Mouse (Mus musculus): Measurements from ENCODE around the gene Jarid2. TPM values are rescaled to one million over a fixed set of nuclear protein-coding genes. Genes with fewer than 3 reads are reported as not detected.
A peak's percentile ranks its signal among the peaks of the same experiment; 100 is the strongest.

Jarid2 gene
- total RNA-seq, 1 experiment from 2014 or later, result 52.8 TPM

DNA sequence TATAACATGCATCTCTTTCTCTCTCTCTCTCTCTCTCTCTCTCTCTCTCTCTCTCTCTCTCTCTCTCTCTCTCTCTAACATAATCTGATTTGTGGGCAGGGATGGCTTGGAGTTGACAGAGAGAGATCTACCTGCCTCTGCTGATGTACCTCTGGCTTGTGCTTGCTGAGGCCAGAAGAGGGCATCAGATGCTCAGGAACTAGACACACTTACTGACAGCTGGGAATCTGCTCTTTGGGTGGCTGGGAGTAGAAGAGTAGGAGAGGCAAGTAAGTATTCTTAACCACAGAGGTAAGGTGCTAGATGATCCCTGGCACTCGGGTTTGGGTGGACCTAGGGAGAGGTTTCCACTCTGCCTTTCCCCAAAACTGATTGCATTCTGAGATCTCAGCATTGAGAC lies 29.5 kb downstream of the Jarid2 start:
- no peak for ATAC-seq (replicated peaks in 1 of 2; ENCODE audit: insufficient read depth in 1 of 2, low FRiP score in 2 of 2, low TSS enrichment in 1 of 2, low read depth in 1 of 2, poor library complexity in 2 of 2, severe bottlenecking in 2 of 2)

- ATAC-seq (replicated peaks in 1 of 2; ENCODE audit: insufficient read depth in 1 of 2, low FRiP score in 2 of 2, low TSS enrichment in 1 of 2, low read depth in 1 of 2, poor library complexity in 2 of 2, severe bottlenecking in 2 of 2), result no peak
These were observed 31.5 kb downstream of the Jarid2 start for GRCm38 (mm10) chr13:44760761-44761160.

- no peak for ATAC-seq (replicated peaks in 1 of 2; ENCODE audit: insufficient read depth in 1 of 2, low FRiP score in 2 of 2, low TSS enrichment in 1 of 2, low read depth in 1 of 2, poor library complexity in 2 of 2, severe bottlenecking in 2 of 2)
These were observed 33.8 kb downstream of the Jarid2 start for GRCm38 (mm10) chr13:44763068-44763467.

DNA sequence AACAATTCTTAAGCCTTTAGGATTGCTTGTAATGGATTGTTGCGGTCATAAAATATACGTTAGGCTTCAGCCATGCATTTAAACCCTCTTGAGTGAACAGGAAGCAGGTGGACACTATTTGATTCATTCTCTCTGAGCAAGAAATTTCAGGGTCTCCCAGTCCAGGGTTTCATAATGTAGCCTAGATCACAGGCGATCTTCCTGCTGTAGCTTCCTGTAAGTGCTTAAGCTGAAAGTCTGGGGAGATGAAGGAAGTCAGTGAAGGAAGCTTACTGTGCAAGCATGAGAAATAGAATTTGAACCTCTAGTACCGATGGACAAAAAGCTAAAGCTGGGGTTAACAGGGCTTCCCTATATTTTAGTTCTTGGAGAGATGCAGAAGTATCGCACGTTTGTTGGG lies 38.5 kb downstream of the Jarid2 start:
- peak; percentile 17 to 27; a peak in 2 of 4 replicates for ATAC-seq (replicated peaks in 1 of 2; ENCODE audit: insufficient read depth in 1 of 2, low FRiP score in 2 of 2, low TSS enrichment in 1 of 2, low read depth in 1 of 2, poor library complexity in 2 of 2, severe bottlenecking in 2 of 2)

GRCm38 (mm10) chr13:44770808-44771605 lies 41.7 kb downstream of the Jarid2 start:
- ATAC-seq (replicated peaks in 1 of 2; ENCODE audit: insufficient read depth in 1 of 2, low FRiP score in 2 of 2, low TSS enrichment in 1 of 2, low read depth in 1 of 2, poor library complexity in 2 of 2, severe bottlenecking in 2 of 2), result no peak

- ATAC-seq (replicated peaks in 1 of 2; ENCODE audit: insufficient read depth in 1 of 2, low FRiP score in 2 of 2, low TSS enrichment in 1 of 2, low read depth in 1 of 2, poor library complexity in 2 of 2, severe bottlenecking in 2 of 2), result no peak
These were observed 43.5 kb downstream of the Jarid2 start for GRCm38 (mm10) chr13:44772816-44773215.

DNA sequence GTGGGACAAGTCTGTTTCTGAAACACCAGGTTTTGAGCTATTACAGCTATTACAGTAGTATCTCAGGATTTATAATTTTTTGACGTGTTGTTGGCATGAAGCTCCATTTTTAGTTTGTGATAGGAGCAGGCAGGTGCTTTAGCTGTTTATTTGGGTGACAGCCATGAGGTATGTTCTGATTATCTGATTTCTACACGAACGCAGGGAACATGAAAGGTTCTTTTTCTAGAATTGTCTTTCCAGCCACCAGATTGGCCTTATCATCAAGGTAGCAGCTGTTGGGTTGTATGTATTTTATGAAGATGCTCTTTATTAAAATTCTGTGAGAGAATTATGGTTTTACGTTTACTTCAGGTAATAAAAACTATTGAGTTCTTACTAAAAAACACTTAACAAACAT lies 45.1 kb downstream of the Jarid2 start:
- no peak for ATAC-seq (replicated peaks in 1 of 2; ENCODE audit: insufficient read depth in 1 of 2, low FRiP score in 2 of 2, low TSS enrichment in 1 of 2, low read depth in 1 of 2, poor library complexity in 2 of 2, severe bottlenecking in 2 of 2)

GRCm38 (mm10) chr13:44775396-44775795 lies 46.1 kb downstream of the Jarid2 start:
- no peak for ATAC-seq (replicated peaks in 1 of 2; ENCODE audit: insufficient read depth in 1 of 2, low FRiP score in 2 of 2, low TSS enrichment in 1 of 2, low read depth in 1 of 2, poor library complexity in 2 of 2, severe bottlenecking in 2 of 2)

DNA sequence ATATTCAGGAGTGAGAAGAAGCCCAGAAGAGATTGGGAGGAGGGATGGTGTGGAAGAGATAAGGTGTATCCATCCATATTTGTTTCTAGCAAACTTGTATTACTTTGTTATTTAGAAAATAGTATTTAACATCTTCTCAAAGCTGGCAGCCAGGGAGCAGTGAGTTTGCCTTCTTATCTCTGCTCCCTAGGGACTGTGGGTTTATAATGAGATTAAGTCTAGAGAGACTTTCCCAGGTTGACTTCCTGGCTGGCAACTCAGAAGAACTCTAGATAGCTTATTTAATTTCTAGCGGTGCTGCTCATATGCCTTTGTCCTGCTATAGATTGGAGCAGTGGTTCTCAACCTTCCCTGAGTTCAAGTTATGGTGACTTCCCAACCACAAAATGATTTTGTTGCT lies 51.2 kb downstream of the Jarid2 start:
- ATAC-seq (replicated peaks in 1 of 2; ENCODE audit: insufficient read depth in 1 of 2, low FRiP score in 2 of 2, low TSS enrichment in 1 of 2, low read depth in 1 of 2, poor library complexity in 2 of 2, severe bottlenecking in 2 of 2), result no peak

DNA sequence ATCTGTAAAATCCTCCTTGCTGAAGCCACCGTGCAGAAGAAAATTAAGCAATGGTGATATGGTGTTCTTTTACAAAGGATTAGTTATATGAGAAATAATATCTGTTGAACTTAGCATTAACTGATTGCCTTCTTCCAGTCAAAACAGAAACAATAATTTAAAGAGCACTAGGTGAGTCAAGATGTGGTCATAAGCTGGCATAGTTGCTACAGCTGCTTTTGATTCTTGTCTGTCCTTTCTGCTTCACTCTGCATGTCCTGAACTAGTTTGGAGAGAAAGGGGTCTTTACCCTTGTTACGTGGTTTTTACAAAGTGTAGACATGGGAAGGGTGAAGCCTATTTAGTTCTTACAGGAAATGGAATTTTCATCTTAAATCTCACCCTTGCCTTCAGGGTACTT lies 51.9 kb downstream of the Jarid2 start:
- ATAC-seq (replicated peaks in 1 of 2; ENCODE audit: insufficient read depth in 1 of 2, low FRiP score in 2 of 2, low TSS enrichment in 1 of 2, low read depth in 1 of 2, poor library complexity in 2 of 2, severe bottlenecking in 2 of 2), result no peak

GRCm38 (mm10) chr13:44784551-44784950 lies 55.3 kb downstream of the Jarid2 start:
- ATAC-seq (replicated peaks in 1 of 2; ENCODE audit: insufficient read depth in 1 of 2, low FRiP score in 2 of 2, low TSS enrichment in 1 of 2, low read depth in 1 of 2, poor library complexity in 2 of 2, severe bottlenecking in 2 of 2), result no peak

DNA sequence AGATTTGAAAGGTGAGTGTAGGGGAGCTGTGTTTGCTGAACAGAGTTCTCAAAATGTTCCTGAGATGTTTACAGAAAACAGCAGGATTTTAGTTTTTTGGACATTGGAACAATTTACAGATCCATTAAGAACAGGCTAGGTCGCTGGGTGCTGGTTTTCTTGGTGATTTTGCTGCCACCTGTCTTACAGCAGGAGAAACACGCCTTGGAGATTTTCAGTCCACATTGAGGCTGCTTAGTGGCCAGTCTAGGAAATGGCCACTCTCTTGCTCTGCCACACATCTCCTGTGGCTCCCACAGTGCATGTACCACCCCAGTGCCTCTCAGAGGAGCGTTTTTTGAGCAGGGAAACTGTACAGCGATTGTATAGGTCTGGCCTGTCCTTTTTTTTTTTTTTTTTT lies 57.0 kb downstream of the Jarid2 start:
- ATAC-seq (replicated peaks in 1 of 2; ENCODE audit: insufficient read depth in 1 of 2, low FRiP score in 2 of 2, low TSS enrichment in 1 of 2, low read depth in 1 of 2, poor library complexity in 2 of 2, severe bottlenecking in 2 of 2), result peak; percentile 53; a peak in 3 of 4 replicates

DNA sequence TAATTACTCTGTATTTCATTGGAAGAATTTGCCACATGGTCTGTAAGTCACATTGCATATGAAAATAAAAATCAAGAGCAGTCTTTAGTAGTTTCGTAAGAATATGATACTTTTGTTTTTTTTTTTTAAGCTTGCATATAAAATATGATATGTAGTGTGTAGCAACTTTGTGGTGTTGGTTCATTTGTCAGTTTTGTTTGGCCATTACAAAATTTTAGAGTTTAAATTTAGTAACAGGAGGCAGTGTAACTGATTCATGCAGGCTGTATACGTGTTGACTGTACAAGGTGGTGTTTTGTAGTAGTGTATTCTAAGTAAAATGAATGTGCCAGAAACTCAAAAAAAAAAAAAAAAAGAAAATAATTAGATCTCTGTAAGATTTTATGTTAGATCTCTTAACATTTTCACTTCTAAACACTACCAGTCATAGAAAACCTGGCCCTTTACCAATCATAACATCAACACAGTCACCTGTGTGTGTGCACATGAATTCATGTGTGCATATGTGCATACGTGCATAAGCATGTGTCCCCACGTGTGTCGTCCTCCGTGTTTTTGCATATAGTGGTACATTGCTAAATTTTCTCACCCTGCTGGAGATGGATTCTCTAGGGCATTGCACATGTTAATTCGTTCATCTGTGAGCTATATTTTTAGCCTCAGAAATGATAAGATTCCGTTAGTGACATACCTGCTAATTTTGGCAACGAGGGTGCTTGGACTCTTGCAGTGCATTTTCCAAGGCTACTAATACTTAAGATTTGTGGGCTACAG lies 59.3 kb downstream of the Jarid2 start:
- no peak for ATAC-seq (replicated peaks in 1 of 2; ENCODE audit: insufficient read depth in 1 of 2, low FRiP score in 2 of 2, low TSS enrichment in 1 of 2, low read depth in 1 of 2, poor library complexity in 2 of 2, severe bottlenecking in 2 of 2)

DNA sequence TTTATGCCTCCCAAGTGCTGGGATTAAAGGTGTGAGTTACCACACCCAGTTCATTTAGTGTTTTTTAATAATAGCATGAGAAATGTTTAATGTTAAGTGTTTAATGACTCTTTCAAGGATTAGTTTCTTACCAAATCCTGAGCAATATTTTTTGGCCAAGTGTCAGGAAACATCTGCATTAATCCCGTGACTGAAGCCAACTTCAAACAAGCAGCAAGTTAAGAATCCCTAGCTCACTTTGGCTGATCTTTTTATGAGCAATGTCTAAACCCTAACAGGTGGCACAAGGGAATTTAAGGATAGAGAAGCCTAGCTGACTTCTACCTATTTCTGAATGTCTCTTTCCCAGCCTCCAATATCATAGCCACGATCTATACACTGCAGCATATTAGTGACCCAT lies 60.7 kb downstream of the Jarid2 start:
- no peak for ATAC-seq (replicated peaks in 1 of 2; ENCODE audit: insufficient read depth in 1 of 2, low FRiP score in 2 of 2, low TSS enrichment in 1 of 2, low read depth in 1 of 2, poor library complexity in 2 of 2, severe bottlenecking in 2 of 2)

DNA sequence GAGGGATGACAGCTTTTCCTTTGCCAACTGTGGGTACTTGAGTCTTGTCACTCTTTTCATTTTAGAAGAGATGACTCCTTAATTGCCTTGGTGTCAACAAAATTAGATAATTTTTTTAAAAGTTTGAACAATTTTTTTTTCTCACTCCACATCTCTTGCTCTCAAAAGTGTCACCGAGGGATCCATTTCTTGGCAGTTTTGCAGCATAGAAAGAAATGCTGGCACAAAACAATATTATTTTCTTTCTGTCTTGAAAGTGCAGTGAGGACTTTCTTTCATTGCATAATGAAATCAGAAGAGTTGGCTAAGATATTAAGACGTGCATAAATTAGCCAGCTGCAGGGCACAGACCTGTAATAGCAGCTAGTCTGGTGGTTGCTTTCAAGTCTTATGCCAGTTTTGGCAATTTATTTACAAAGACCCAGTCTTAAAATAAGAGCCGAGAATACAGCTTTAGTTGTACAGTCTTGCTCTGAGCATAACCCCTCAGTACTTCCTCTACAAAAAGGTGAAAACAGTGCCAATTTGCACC lies 63.2 kb downstream of the Jarid2 start:
- no peak for ATAC-seq (replicated peaks in 1 of 2; ENCODE audit: insufficient read depth in 1 of 2, low FRiP score in 2 of 2, low TSS enrichment in 1 of 2, low read depth in 1 of 2, poor library complexity in 2 of 2, severe bottlenecking in 2 of 2)

DNA sequence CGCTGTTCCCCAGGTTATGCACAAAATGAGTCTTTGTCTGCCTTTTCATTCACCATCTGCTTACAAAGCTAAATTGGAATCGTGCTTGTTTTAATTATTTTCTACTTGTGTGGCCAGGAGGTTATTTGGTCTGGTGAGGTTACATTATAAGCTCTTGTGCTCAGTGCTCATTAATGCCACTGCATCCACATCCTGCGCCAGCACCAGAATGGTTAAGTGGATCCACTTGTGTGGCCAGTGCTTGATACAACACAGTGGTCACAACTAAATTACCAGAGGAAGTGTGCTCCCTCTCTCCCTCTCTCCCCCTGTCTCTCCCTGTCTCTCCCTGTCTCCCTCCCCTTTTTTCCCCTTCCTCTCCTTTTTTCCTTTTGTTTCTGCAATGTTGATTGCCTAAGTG lies 66.6 kb downstream of the Jarid2 start:
- ATAC-seq (replicated peaks in 1 of 2; ENCODE audit: insufficient read depth in 1 of 2, low FRiP score in 2 of 2, low TSS enrichment in 1 of 2, low read depth in 1 of 2, poor library complexity in 2 of 2, severe bottlenecking in 2 of 2), result no peak

- ATAC-seq (replicated peaks in 1 of 2; ENCODE audit: insufficient read depth in 1 of 2, low FRiP score in 2 of 2, low TSS enrichment in 1 of 2, low read depth in 1 of 2, poor library complexity in 2 of 2, severe bottlenecking in 2 of 2), result no peak
These were observed 67.5 kb downstream of the Jarid2 start for GRCm38 (mm10) chr13:44796775-44797174.

DNA sequence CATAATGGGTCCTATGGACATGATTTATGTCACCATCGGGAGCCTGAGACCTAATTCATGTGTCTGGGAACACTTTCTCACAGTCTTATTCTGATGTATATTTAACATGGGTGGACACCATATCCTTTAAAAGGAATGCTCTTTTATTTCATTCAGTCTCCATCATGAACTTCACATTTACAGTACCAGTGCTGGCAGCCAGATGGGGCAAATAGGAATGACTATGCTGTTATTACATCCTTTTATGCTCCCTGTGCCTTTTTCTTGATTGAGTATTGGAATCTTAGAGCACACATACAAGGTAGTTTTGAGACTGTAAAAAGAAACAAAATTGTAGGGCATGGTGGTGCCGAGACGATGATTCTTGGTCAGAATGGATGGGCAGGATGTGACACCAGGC lies 69.0 kb downstream of the Jarid2 start:
- no peak for ATAC-seq (replicated peaks in 1 of 2; ENCODE audit: insufficient read depth in 1 of 2, low FRiP score in 2 of 2, low TSS enrichment in 1 of 2, low read depth in 1 of 2, poor library complexity in 2 of 2, severe bottlenecking in 2 of 2)
